Mouse (Mus musculus): ENCODE data around the gene Rtl10. TPM values are rescaled to one million over a fixed set of nuclear protein-coding genes. Genes with fewer than 3 reads are reported as not detected.
A peak's percentile ranks its signal among the peaks of the same experiment; 100 is the strongest.

Gene Rtl10
- total and polyA plus RNA-seq, 3 experiments: 5.9 to 13.3 TPM; not detected in 1

DNA sequence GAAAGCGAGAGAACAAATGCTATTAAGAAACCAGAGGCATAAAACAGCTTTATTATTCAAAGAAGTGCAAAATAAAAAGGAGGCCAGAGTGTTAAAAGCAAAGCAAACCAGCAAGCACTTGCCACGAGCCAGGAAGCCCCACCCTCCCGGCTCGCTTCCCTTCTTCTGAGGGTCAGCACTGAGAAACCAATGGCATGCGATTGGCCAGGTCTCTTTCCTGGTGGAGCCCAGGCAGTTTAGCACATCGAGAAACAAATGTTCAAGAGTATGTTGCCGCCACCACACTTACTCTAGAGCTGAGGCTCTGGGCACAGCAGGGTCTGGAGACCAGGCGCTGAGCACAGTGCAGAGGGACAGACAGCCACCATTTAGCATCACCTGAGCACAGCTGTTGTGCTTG lies 36.1 kb upstream of the Rtl10 start:
- no peaks in the 10 kb centered on the region for H3K79me2 ChIP-seq (ENCODE audit: control insufficient read depth, insufficient read depth, low read length, poor library complexity)
- no peak for DNase-seq (ENCODE audit: low read depth, low spot score)
- no peaks in the 10 kb centered on the region for H3K27me3 ChIP-seq (ENCODE audit: control insufficient read depth in 1 of 2, insufficient read depth in 2 of 2, low read length in 2 of 2)
- no peaks in the 10 kb centered on the region for H3K9me3 ChIP-seq (replicated peaks; ENCODE audit: insufficient read depth, low read length)
- H3K36me3 ChIP-seq (ENCODE audit: control insufficient read depth in 1 of 2, insufficient read depth in 2 of 2, low read length in 2 of 2): peaks cover 0 to 26% of the 10 kb centered on the region in 2 experiments; a peak in 3 of 4 replicates
- TF ChIP-seq NRF1 (IDR thresholded peaks at IDR 0.05; ENCODE audit: insufficient read depth, low read depth, low read length, poor library complexity, severe bottlenecking): no peak
- no peak for TF ChIP-seq MYB (IDR thresholded peaks at IDR 0.05; ENCODE audit: low read depth, low read length)
- TF ChIP-seq TBP (IDR thresholded peaks at IDR 0.05; ENCODE audit: low read depth, low read length): no peak
- TF ChIP-seq RCOR1 (IDR thresholded peaks at IDR 0.05; ENCODE audit: low read depth, low read length): no peak
- TF ChIP-seq CHD2 (IDR thresholded peaks at IDR 0.05; ENCODE audit: low read length): no peak
- no peak for TF ChIP-seq NELFE (IDR thresholded peaks at IDR 0.05; ENCODE audit: low read depth, low read length)
- no peak for TF ChIP-seq ELF1 (IDR thresholded peaks at IDR 0.05; ENCODE audit: low read depth, low read length)
- H3K27ac ChIP-seq (ENCODE audit: control insufficient read depth, low read depth, low read length): no peak overlapping the region
- H3K4me3 ChIP-seq (ENCODE audit: control insufficient read depth in 1 of 2, insufficient read depth in 1 of 2, low read depth in 2 of 2, low read length in 2 of 2): no peak overlapping the region
- H3K4me1 ChIP-seq (ENCODE audit: control insufficient read depth in 1 of 2, insufficient read depth in 2 of 2, low read length in 2 of 2): peaks cover 9 to 41% of the 10 kb centered on the region in 2 experiments
- H3K9ac ChIP-seq (ENCODE audit: control insufficient read depth, low read depth, low read length, poor library complexity, severe bottlenecking): no peak overlapping the region

DNA sequence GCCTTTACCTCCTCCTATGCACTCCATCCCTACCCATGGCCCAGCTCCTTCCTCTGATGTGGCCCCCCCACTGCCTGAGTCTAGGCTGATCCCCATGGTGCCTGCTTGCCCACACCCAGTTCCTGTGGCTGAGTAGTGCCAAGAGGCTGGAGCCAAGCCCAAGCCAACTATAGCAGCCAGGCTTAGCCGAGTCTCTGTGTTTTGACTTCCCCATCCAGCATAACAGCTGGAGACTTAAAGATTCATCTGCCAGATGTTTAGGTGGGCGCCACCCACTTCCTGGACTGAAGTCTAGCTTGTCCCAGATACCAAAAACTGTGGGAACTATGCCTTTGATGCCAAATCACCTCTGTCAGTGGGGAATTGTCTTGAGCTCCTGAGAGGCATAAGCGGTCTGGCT lies 34.4 kb upstream of the Rtl10 start:
- Histone ChIP-seq H3K27ac (ENCODE audit: control insufficient read depth, low read depth, low read length) (no peak overlapping the region), H3K36me3 (ENCODE audit: control insufficient read depth in 1 of 2, insufficient read depth in 2 of 2, low read length in 2 of 2) (peaks cover 0 to 15% of the 10 kb centered on the region in 2 experiments; a peak in 3 of 4 replicates), H3K9me3 (replicated peaks; ENCODE audit: insufficient read depth, low read length) (no peaks in the 10 kb centered on the region), H3K4me1 (ENCODE audit: control insufficient read depth in 1 of 2, insufficient read depth in 2 of 2, low read length in 2 of 2) (peaks cover 4 to 26% of the 10 kb centered on the region in 2 experiments), H3K9ac (ENCODE audit: control insufficient read depth, low read depth, low read length, poor library complexity, severe bottlenecking) (no peak overlapping the region), H3K79me2 (ENCODE audit: control insufficient read depth, insufficient read depth, low read length, poor library complexity) (no peaks in the 10 kb centered on the region), H3K27me3 (ENCODE audit: control insufficient read depth in 1 of 2, insufficient read depth in 2 of 2, low read length in 2 of 2) (no peaks in the 10 kb centered on the region), H3K4me3 (ENCODE audit: control insufficient read depth in 1 of 2, insufficient read depth in 1 of 2, low read depth in 2 of 2, low read length in 2 of 2) (no peak overlapping the region)
- TF ChIP-seq ETS1 (IDR thresholded peaks at IDR 0.05; ENCODE audit: low read depth, low read length): peak; percentile 82
- TF ChIP-seq ZNF384 (IDR thresholded peaks at IDR 0.05; ENCODE audit: low read depth, low read length): no peak
- TF ChIP-seq EP300 (IDR thresholded peaks at IDR 0.05; ENCODE audit: low read depth in 1 of 2, low read length in 2 of 2): peak; percentile 23 to 43; a peak in 1 of 4 replicates
- peak; percentile 29; the same call in 1 of the 2 replicates for TF ChIP-seq TCF12 (IDR thresholded peaks at IDR 0.05; ENCODE audit: low read depth, low read length)
- TF ChIP-seq E2F4 (IDR thresholded peaks at IDR 0.05; ENCODE audit: borderline replicate concordance, low read depth, low read length): no peak
- peak; percentile 33; the same call in 1 of the 2 replicates for TF ChIP-seq SIN3A (IDR thresholded peaks at IDR 0.05; ENCODE audit: low read length)
- peak; percentile 64 for DNase-seq (ENCODE audit: low read depth, low spot score)

DNA sequence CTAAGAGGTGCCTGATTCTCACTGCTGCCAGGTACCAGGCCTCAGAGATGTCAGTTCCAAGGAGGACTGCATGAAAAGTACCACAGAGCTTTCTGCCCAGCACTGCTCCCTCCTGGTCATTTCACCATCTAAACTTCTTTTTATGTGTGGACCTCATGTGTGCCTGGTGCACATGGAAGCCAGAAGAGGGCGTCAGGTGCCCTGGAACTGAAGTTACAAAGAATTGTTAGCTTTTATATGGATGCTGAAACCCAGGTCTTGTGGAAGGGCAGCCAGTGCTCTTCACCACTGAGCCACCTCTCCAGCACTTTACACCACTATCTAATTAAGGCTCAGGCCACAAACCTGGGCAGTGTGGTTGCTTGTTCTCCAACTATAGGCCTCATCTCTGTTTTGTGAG lies 27.9 kb upstream of the Rtl10 start:
- no peak overlapping the region for H3K4me3 ChIP-seq (ENCODE audit: control insufficient read depth in 1 of 2, insufficient read depth in 1 of 2, low read depth in 2 of 2, low read length in 2 of 2)
- H3K9me3 ChIP-seq (replicated peaks; ENCODE audit: insufficient read depth, low read length): no peaks in the 10 kb centered on the region
- DNase-seq (ENCODE audit: low read depth, low spot score): no peak
- H3K4me1 ChIP-seq (ENCODE audit: control insufficient read depth in 1 of 2, insufficient read depth in 2 of 2, low read length in 2 of 2): no peaks in the 10 kb centered on the region
- TF ChIP-seq SMC3 (IDR thresholded peaks at IDR 0.05; ENCODE audit: low read depth, low read length): peak; percentile 62
- TF ChIP-seq CHD1 (IDR thresholded peaks at IDR 0.05; ENCODE audit: low read depth, low read length): no peak
- no peak for TF ChIP-seq BHLHE40 (IDR thresholded peaks at IDR 0.05; ENCODE audit: borderline replicate concordance, low read depth, low read length)
- peak; percentile 47 for TF ChIP-seq RAD21 (IDR thresholded peaks at IDR 0.05; ENCODE audit: low read depth, low read length)
- no peak for TF ChIP-seq RCOR1 (IDR thresholded peaks at IDR 0.05; ENCODE audit: low read depth, low read length)
- TF ChIP-seq ZNF384 (IDR thresholded peaks at IDR 0.05; ENCODE audit: low read depth, low read length): no peak
- TF ChIP-seq CTCF (IDR thresholded peaks at IDR 0.05 in 2 of 3, conservative IDR thresholded peaks at IDR 0.05 in 1 of 3; ENCODE audit: control insufficient read depth in 1 of 3, insufficient read depth in 1 of 3, low read depth in 2 of 3, low read length in 3 of 3, poor library complexity in 1 of 3, severe bottlenecking in 1 of 3): peak in 2 of 3 experiments; percentile 43 to 58; a peak in 4 of 6 replicates
- TF ChIP-seq TCF12 (IDR thresholded peaks at IDR 0.05; ENCODE audit: low read depth, low read length): no peak
- no peak for TF ChIP-seq MAX (IDR thresholded peaks at IDR 0.05; ENCODE audit: low read length)
- TF ChIP-seq TAL1 (IDR thresholded peaks at IDR 0.05; ENCODE audit: low read length): no peak
- TF ChIP-seq ZC3H11A (IDR thresholded peaks at IDR 0.05; ENCODE audit: low read depth, low read length): peak; percentile 31; the same call in 1 of the 2 replicates
- TF ChIP-seq POLR2AphosphoS5 (IDR thresholded peaks at IDR 0.05; ENCODE audit: borderline replicate concordance, low read depth, low read length): no peak
- H3K36me3 ChIP-seq (ENCODE audit: control insufficient read depth in 1 of 2, insufficient read depth in 2 of 2, low read length in 2 of 2): peaks cover 0 to 2% of the 10 kb centered on the region in 2 experiments; a peak in 1 of 4 replicates
- no peaks in the 10 kb centered on the region for H3K79me2 ChIP-seq (ENCODE audit: control insufficient read depth, insufficient read depth, low read length, poor library complexity)
- no peak overlapping the region for H3K27ac ChIP-seq (ENCODE audit: control insufficient read depth, low read depth, low read length)
- no peaks in the 10 kb centered on the region for H3K27me3 ChIP-seq (ENCODE audit: control insufficient read depth in 1 of 2, insufficient read depth in 2 of 2, low read length in 2 of 2)
- H3K9ac ChIP-seq (ENCODE audit: control insufficient read depth, low read depth, low read length, poor library complexity, severe bottlenecking): no peak overlapping the region
